Mouse (Mus musculus): ENCODE results near the gene Dpep3.

DNA sequence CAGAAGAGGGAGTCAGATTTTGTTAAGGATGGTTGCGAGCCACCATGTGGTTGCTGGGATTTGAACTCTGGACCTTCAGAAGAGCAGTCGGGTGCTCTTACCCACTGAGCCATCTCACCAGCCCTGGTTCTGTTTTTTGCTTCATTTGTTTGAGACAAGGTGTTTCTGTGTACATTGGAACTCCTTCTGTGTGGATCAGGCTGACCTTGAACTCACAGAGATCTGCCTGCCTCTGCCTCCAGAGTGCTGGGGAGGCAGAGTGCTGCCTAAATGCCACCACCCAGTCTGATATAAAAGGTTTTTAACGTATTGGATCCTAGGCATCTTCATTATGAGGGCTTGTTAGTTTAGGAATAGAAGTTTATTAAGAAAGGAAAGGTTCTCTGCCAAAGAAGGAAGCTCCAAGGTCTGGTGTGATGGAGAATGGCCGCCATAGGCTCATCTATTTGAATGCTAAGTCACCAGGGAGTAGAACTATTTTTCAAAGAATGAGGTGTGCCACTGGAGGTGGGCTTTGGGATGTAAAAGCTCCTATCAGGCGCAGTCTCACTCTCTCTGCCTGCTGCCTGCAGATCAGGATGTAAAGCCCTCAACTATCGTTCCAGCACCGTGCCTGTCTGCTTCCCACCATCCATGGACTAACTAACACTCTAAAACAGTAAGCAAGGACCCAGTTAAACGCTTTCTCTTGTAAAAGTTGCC, 8.1 kb downstream of the Dpep3 start:
- TF ChIP-seq EP300 (optimal IDR thresholded peaks at IDR 0.05) = no peak
- no peak for TF ChIP-seq CTCF (IDR thresholded peaks at IDR 0.05; ENCODE audit: low read depth)
